Mouse (Mus musculus) spleen, adult 2 months (tissue): Measurements from ENCODE around the gene Borcs7.

ENCODE experiments used
- CTCF ChIP-seq: fragments of 200-500 bp; IDR thresholded peaks from 2 replicates; pipeline ENCODE4 v1.5.1; 2011; ENCODE audit warnings: mild to moderate bottlenecking, inconsistent platforms; ENCODE audit not compliant: insufficient read depth, insufficient read length, insufficient replicate concordance; ENCODE audit errors: extremely low read depth
- POLR2A ChIP-seq: fragments of 200-500 bp; IDR thresholded peaks from 2 replicates; pipeline ENCODE4 v1.6.1; 2011; ENCODE audit warnings: low read depth, low read length, inconsistent platforms

DNA sequence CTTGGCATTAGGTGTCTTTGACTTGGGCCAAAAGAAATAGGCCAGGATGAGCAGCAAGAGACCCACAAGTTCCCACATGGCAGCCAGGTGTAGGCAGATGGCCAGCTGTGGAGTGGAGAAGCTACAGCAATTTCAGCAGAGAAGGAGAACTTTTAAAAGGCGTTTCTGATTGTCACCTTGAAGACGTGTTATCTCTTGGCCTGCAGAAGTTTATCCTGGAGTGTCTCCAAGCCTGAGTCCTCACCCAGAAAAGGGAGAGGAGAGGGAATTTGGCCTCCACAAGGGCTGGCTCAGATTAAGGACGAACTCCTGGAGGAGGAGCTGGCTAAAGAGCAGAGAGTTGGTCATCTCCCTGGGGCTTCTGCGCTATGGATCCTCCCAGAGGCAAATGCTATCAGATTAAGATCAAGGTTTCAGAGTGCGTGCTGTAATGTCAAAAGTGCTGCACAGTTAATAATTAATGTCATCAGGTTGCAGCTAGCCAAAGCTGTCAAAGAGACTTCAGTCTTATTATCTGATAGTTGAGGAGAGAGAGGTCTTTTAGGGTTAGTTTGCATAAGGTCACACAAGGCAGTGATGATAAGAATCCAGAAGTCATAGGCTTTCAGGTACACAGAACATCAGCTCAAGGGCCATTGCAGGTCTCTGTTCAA, 16.8 kb upstream of the Borcs7 start, which contains the start of gene Cyp17a1:
- TF ChIP-seq CTCF (no peak), POLR2A (no peak)
